ENCODE assay signal across 9 mouse cellular contexts in the genomic region with DNA sequence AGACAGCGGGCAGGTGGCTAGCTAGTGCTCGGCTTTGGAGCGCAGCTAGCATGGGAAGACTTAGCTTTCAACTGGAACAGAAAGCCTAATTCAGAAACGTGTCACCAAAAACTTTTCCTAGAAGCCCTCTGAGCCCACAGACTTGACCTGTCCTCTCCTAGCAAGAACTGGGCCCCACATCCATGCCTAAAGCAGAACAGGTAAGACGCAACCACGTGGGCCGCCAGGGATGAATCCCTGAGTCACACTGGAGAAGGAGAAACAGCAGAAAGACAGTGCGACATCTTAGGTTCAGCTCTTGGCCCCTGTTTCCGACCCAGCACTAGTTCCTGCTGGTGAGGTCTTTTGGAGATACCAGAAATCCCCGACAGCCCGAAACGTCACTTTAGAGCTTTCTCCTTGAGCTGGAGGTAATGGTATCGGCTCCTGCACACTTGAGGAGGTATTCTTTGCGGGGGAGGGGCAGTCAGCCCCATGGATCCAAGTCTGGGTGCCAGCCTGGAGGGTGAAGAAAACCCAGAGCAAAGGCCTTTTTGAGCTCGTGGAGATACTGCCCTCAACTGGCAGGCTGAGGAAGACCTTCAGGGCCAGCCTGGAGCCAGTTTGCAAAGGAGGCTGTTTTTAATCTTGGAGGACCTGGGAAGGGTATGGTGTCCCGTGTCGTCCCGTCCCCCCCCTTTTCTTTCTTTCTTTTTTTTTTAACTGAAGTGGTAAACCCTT. TPM values are rescaled to one million over a fixed set of nuclear protein-coding genes. Genes with fewer than 3 reads are reported as not detected.
A peak's percentile ranks its signal among the peaks of the same experiment; 100 is the strongest.
DNase-seq lines count a peak whose midpoint lies in the region; ATAC-seq and TF ChIP-seq lines count a peak whose summit lies in the region.
"Had no signal": no experiment of that assay in that cellular context is flagged by ENCODE, and none has a peak within 500 bp of the region (broad histone marks: within the 10 kb centered on the region; RNA-seq: fewer than 3 reads in every experiment).

No protein-coding gene starts in this region.

- ATAC-seq in cerebellum, adult (ENCODE audit: insufficient number of reproducible peaks, low FRiP score, low TSS enrichment): peak; percentile 89
- ATAC-seq in forebrain, embryonic 16.5 days: peak; percentile 66
- ATAC-seq in liver, postnatal 0 days: peak; percentile 48
- peak; percentile 48; the same call in 1 of the 2 replicates for ATAC-seq in neural tube, embryonic 12.5 days (ENCODE audit: low FRiP score, low read depth)

- peak overlapping the region; percentile 78 for H3K9ac ChIP-seq in ES-E14 (ENCODE audit: insufficient read depth, low read depth, low read length, poor library complexity, severe bottlenecking)
- H3K9ac ChIP-seq in forebrain, embryonic 16.5 days (replicated peaks; ENCODE audit: low read depth, low read length): peak overlapping the region; percentile 70
- H3K9ac ChIP-seq in liver, postnatal 0 days (replicated peaks): peak overlapping the region; percentile 41
- H3K9ac ChIP-seq in neural tube, embryonic 12.5 days: peak overlapping the region; percentile 23; the same call in 1 of the 2 replicates

- no peak for TF ChIP-seq EP300 in liver, postnatal 0 days (IDR thresholded peaks at IDR 0.05; ENCODE audit: low read depth)

- TF ChIP-seq CTCF in liver, postnatal 0 days (IDR thresholded peaks at IDR 0.05; ENCODE audit: low read depth): peak; percentile 79

- intact Hi-C loops in heart, postnatal 25 days (cut with DNase I): loop anchor here (1.0 to 5.0 kb wide), 3 partner anchors 51 to 283 kb away; a partner anchor contains a TSS

- no peaks in the 10 kb centered on the region for H3K9me3 ChIP-seq in ES-E14 (ENCODE audit: control insufficient read depth, insufficient read depth, low read depth, low read length)
- no peaks in the 10 kb centered on the region for H3K9me3 ChIP-seq in forebrain, embryonic 16.5 days (ENCODE audit: control insufficient read depth, low read length)
- H3K9me3 ChIP-seq in liver, postnatal 0 days (ENCODE audit: low read length): no peaks in the 10 kb centered on the region
- no peaks in the 10 kb centered on the region for H3K9me3 ChIP-seq in neural tube, embryonic 12.5 days

- peaks cover 3% of the 10 kb centered on the region; the same call in 1 of the 2 replicates for H3K36me3 ChIP-seq in ES-E14 (ENCODE audit: control insufficient read depth, insufficient read depth, low read length, poor library complexity, severe bottlenecking)
- no peaks in the 10 kb centered on the region for H3K36me3 ChIP-seq in forebrain, embryonic 16.5 days (ENCODE audit: control insufficient read depth, insufficient read depth)
- no peaks in the 10 kb centered on the region for H3K36me3 ChIP-seq in liver, postnatal 0 days (replicated peaks; ENCODE audit: insufficient read depth, low read length)
- H3K36me3 ChIP-seq in neural tube, embryonic 12.5 days: no peaks in the 10 kb centered on the region

- 33% methylated on average over 18 of the region's 18 CpGs for WGBS in forebrain, embryonic 16.5 days
- 46% methylated on average over 18 of the region's 18 CpGs for WGBS in large intestine, adult 2 months
- WGBS in liver, postnatal 0 days (ENCODE audit: insufficient replicate concordance): 36% methylated on average over 18 of the region's 18 CpGs
- 33% methylated on average over 18 of the region's 18 CpGs for WGBS in neural tube, embryonic 12.5 days

- H3K4me3 ChIP-seq in ES-E14 (ENCODE audit: insufficient read depth in 1 of 2, low read depth in 1 of 2, low read length in 2 of 2, poor library complexity in 1 of 2, severe bottlenecking in 1 of 2): peak overlapping the region; percentile 4 to 65
- H3K4me3 ChIP-seq in forebrain, embryonic 16.5 days (replicated peaks; ENCODE audit: low read length): peak overlapping the region; percentile 48
- peak overlapping the region; percentile 27 for H3K4me3 ChIP-seq in liver, postnatal 0 days (ENCODE audit: low read depth, low read length)
- peak overlapping the region; percentile 33 for H3K4me3 ChIP-seq in neural tube, embryonic 12.5 days

- peak overlapping the region; percentile 79 for H3K4me2 ChIP-seq in forebrain, embryonic 16.5 days (ENCODE audit: low read length)
- H3K4me2 ChIP-seq in liver, postnatal 0 days (ENCODE audit: low read depth, low read length): peak overlapping the region; percentile 70
- H3K4me2 ChIP-seq in neural tube, embryonic 12.5 days (replicated peaks): peak overlapping the region; percentile 76

- in situ Hi-C loops in ES-E14 (cut with MboI; ENCODE audit: low sequenced_read_pairs in 2 of 2, unreplicated experiment in 2 of 2): no loop called here

- H3K27ac ChIP-seq in ES-E14 (ENCODE audit: insufficient read depth, low read depth, low read length, poor library complexity, severe bottlenecking): peak overlapping the region; percentile 97
- H3K27ac ChIP-seq in forebrain, embryonic 16.5 days (ENCODE audit: low read length): no peak overlapping the region
- 0 out of 2 replicates have a peak overlapping the region, but pooled peaks have one; percentile 8 for H3K27ac ChIP-seq in liver, postnatal 0 days (ENCODE audit: low read depth)
- H3K27ac ChIP-seq in neural tube, embryonic 12.5 days: no peak overlapping the region

- DNase-seq in ES-E14 (ENCODE audit: low read depth, low spot score): no peak
- peak; percentile 37 for DNase-seq in heart, postnatal 25 days (ENCODE audit: low spot score)
- DNase-seq in large intestine, adult 2 months (ENCODE audit: low read depth, low spot score): peak; percentile 31
- DNase-seq in liver, postnatal 0 days: peak; percentile 58
- peak; percentile 39 for DNase-seq in thymus, postnatal 25 days

- no peaks in the 10 kb centered on the region for H3K27me3 ChIP-seq in forebrain, embryonic 16.5 days (replicated peaks; ENCODE audit: control insufficient read depth, insufficient read depth, low read length)
- no peaks in the 10 kb centered on the region for H3K27me3 ChIP-seq in liver, postnatal 0 days (ENCODE audit: insufficient read depth, low read length)
- H3K27me3 ChIP-seq in neural tube, embryonic 12.5 days (replicated peaks): no peaks in the 10 kb centered on the region

- peaks cover 19 to 22% of the 10 kb centered on the region in 2 experiments for H3K4me1 ChIP-seq in ES-E14 (ENCODE audit: control insufficient read depth in 2 of 2, insufficient read depth in 2 of 2, low read length in 2 of 2, poor library complexity in 1 of 2)
- peaks cover 9% of the 10 kb centered on the region for H3K4me1 ChIP-seq in forebrain, embryonic 16.5 days (replicated peaks; ENCODE audit: control insufficient read depth, insufficient read depth, low read length)
- H3K4me1 ChIP-seq in liver, postnatal 0 days (ENCODE audit: insufficient read depth): peaks cover 12% of the 10 kb centered on the region
- H3K4me1 ChIP-seq in neural tube, embryonic 12.5 days: peaks cover 4% of the 10 kb centered on the region; the same call in 1 of the 2 replicates

TF ChIP-seq in ES-E14, 5 proteins besides CTCF, POLR2A, EP300 and RAD21:
- 0 out of 2 replicates have a peak, but pooled peaks have one; percentile 32 for TF ChIP-seq HCFC1 (IDR thresholded peaks at IDR 0.05; ENCODE audit: borderline replicate concordance, insufficient read depth, low read length)
- no peak for TF ChIP-seq CHD2 (IDR thresholded peaks at IDR 0.05; ENCODE audit: low read depth, low read length)
- TF ChIP-seq MAFK (IDR thresholded peaks at IDR 0.05; ENCODE audit: insufficient read depth, low read depth, low read length): 0 out of 2 replicates have a peak, but pooled peaks have one; percentile 16
- peak; percentile 52; the same call in 1 of the 2 replicates for TF ChIP-seq ZC3H11A (IDR thresholded peaks at IDR 0.05; ENCODE audit: borderline replicate concordance, low read depth, low read length)
- peak; percentile 53; the same call in 1 of the 2 replicates for TF ChIP-seq ZNF384 (IDR thresholded peaks at IDR 0.05; ENCODE audit: low read depth, low read length)

RNA-seq across cellular contexts. Expression of a gene that starts 7.7 kb away (rescaled TPM):
- total RNA-seq in ES-E14 (2012; rRNA removed): 97.8 and 145 TPM in 2 replicates
- polyA plus RNA-seq in forebrain, embryonic 16.5 days (2015; fragmentation: Nextera tagmentation; extraction: Ambion mirVana): 0.97 TPM in 1 of 2 replicates, not detected in the other
- not detected for total RNA-seq in heart, postnatal 25 days (2021)
- not detected in 2 replicates for polyA plus RNA-seq in large intestine, adult 2 months (2012; rRNA removed)
- polyA plus RNA-seq in liver, postnatal 0 days (2015; fragmentation: Nextera tagmentation; extraction: Ambion mirVana): 5.8 and 5.9 TPM in 2 replicates
- not detected in 2 replicates for polyA plus RNA-seq in neural tube, embryonic 12.5 days (2016; fragmentation: Nextera tagmentation; extraction: Ambion mirVana)
- polyA plus RNA-seq: gonadal fat pad, adult 2 months had no signal

RNA-seq across cellular contexts. Expression of a gene that starts 11.7 kb away (rescaled TPM):
- total RNA-seq in ES-E14 (2012; rRNA removed): 2.4 and 3.9 TPM in 2 replicates
- 1.9 and 4.2 TPM in 2 replicates for polyA plus RNA-seq in forebrain, embryonic 16.5 days (2015; fragmentation: Nextera tagmentation; extraction: Ambion mirVana)
- 1 to 10 TPM; 5.9 to 6.5 TPM for total RNA-seq in heart, postnatal 25 days (2021)
- 14.2 and 21.6 TPM in 2 replicates for polyA plus RNA-seq in large intestine, adult 2 months (2012; rRNA removed)
- 0.34 and 0.72 TPM in 2 replicates for polyA plus RNA-seq in liver, postnatal 0 days (2015; fragmentation: Nextera tagmentation; extraction: Ambion mirVana)
- polyA plus RNA-seq in neural tube, embryonic 12.5 days (2016; fragmentation: Nextera tagmentation; extraction: Ambion mirVana): 345 and 420 TPM in 2 replicates

RNA-seq across cellular contexts. Expression of a gene that starts 12.4 kb away (rescaled TPM):
- total RNA-seq in ES-E14 (2012; rRNA removed): 17.4 and 41.2 TPM in 2 replicates
- polyA plus RNA-seq in forebrain, embryonic 16.5 days (2015; fragmentation: Nextera tagmentation; extraction: Ambion mirVana): 3.9 and 4.8 TPM in 2 replicates
- total RNA-seq in heart, postnatal 25 days (2021): 10 to 100 TPM; 38.6 to 43.2 TPM
- 3.7 and 6.0 TPM in 2 replicates for polyA plus RNA-seq in large intestine, adult 2 months (2012; rRNA removed)
- 3.2 and 3.3 TPM in 2 replicates for polyA plus RNA-seq in liver, postnatal 0 days (2015; fragmentation: Nextera tagmentation; extraction: Ambion mirVana)
- polyA plus RNA-seq in neural tube, embryonic 12.5 days (2016; fragmentation: Nextera tagmentation; extraction: Ambion mirVana): 7.8 and 8.2 TPM in 2 replicates

RNA-seq across cellular contexts. Expression of a gene that starts 52.4 kb away (rescaled TPM):
- 199 and 211 TPM in 2 replicates for total RNA-seq in ES-E14 (2012; rRNA removed)
- 86.0 and 94.3 TPM in 2 replicates for polyA plus RNA-seq in forebrain, embryonic 16.5 days (2015; fragmentation: Nextera tagmentation; extraction: Ambion mirVana)
- total RNA-seq in heart, postnatal 25 days (2021): 100 to 1,000 TPM; 126 to 142 TPM
- 48.1 and 133 TPM in 2 replicates for polyA plus RNA-seq in large intestine, adult 2 months (2012; rRNA removed)
- polyA plus RNA-seq in liver, postnatal 0 days (2015; fragmentation: Nextera tagmentation; extraction: Ambion mirVana): 159 and 163 TPM in 2 replicates
- 95.7 and 107 TPM in 2 replicates for polyA plus RNA-seq in neural tube, embryonic 12.5 days (2016; fragmentation: Nextera tagmentation; extraction: Ambion mirVana)

RNA-seq across cellular contexts. Expression of a gene that starts 52.6 kb away (rescaled TPM):
- 10.8 and 14.8 TPM in 2 replicates for total RNA-seq in ES-E14 (2012; rRNA removed)
- polyA plus RNA-seq in forebrain, embryonic 16.5 days (2015; fragmentation: Nextera tagmentation; extraction: Ambion mirVana): 6.6 TPM in 2 replicates
- 1 to 10 TPM; 8.3 to 8.4 TPM for total RNA-seq in heart, postnatal 25 days (2021)
- 0.87 and 1.3 TPM in 2 replicates for polyA plus RNA-seq in large intestine, adult 2 months (2012; rRNA removed)
- polyA plus RNA-seq in liver, postnatal 0 days (2015; fragmentation: Nextera tagmentation; extraction: Ambion mirVana): 10.7 and 13.6 TPM in 2 replicates
- 7.0 and 7.2 TPM in 2 replicates for polyA plus RNA-seq in neural tube, embryonic 12.5 days (2016; fragmentation: Nextera tagmentation; extraction: Ambion mirVana)

Comparison
In these comparisons a context has a peak if more than half of its experiments do, and no peak if none do; other contexts are left out.
1. H3K27ac ChIP-seq: peak in ES-E14 (single experiment) and liver, postnatal 0 days (single experiment); none in forebrain, embryonic 16.5 days (single experiment) and neural tube, embryonic 12.5 days (single experiment).
2. H3K9ac ChIP-seq: peak in every context shown above with its lines; median percentile 78 in ES-E14; 70 in forebrain, embryonic 16.5 days; 41 in liver, postnatal 0 days; 23 in neural tube, embryonic 12.5 days.
3. RNA of a gene that starts 11.7 kb away (polyA plus RNA-seq): 345 to 420 TPM in neural tube, embryonic 12.5 days; 14.2 to 21.6 TPM in large intestine, adult 2 months, 1.9 to 4.2 TPM in forebrain, embryonic 16.5 days and 0.34 to 0.72 TPM in liver, postnatal 0 days; every median in the first group is over 10 times any median in the second.
4. Peak in every context shown above with its lines, with median percentiles within 50 percentile points of each other: H3K4me3 ChIP-seq, ATAC-seq and H3K4me2 ChIP-seq.